Mouse (Mus musculus): Measurements from ENCODE around the gene Jmjd1c.

DNA sequence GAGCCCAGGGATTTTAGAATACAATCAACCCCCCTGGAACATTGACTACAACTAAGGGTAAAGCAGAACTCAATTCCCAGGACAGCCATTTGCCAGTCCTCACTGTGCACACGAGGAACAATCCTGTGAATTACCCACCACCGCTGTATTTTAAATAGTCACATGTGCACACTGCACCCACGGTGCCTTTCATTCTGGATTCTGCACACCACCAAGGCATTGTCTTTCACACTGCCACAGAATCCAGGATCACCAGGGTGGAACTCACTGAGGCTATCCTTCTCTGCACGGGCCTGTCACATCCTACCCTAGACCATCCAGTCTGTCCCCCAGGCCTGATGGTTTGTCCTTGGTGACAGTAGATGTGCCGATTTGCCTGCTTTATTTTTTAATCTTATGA is 30.0 kb upstream of the Jmjd1c start:
- no peak for TF ChIP-seq POLR2A (IDR thresholded peaks at IDR 0.05; ENCODE audit: borderline replicate concordance, insufficient read depth, low read length)
- TF ChIP-seq CTCF (IDR thresholded peaks at IDR 0.05; ENCODE audit: borderline replicate concordance, insufficient read depth, low read depth, low read length), result no peak

Measured in cerebellum, adult 2 months (tissue).